Mouse (Mus musculus) retina, postnatal 1 day (tissue): ENCODE results near the gene Osbpl7.
A peak's percentile ranks its signal among the peaks of the same experiment; 100 is the strongest.

ENCODE experiments used
- DNase-seq: peaks from one replicate; pipeline ENCODE4 v3.0.0-alpha.2; 2012

Gene Osbpl7

DNA sequence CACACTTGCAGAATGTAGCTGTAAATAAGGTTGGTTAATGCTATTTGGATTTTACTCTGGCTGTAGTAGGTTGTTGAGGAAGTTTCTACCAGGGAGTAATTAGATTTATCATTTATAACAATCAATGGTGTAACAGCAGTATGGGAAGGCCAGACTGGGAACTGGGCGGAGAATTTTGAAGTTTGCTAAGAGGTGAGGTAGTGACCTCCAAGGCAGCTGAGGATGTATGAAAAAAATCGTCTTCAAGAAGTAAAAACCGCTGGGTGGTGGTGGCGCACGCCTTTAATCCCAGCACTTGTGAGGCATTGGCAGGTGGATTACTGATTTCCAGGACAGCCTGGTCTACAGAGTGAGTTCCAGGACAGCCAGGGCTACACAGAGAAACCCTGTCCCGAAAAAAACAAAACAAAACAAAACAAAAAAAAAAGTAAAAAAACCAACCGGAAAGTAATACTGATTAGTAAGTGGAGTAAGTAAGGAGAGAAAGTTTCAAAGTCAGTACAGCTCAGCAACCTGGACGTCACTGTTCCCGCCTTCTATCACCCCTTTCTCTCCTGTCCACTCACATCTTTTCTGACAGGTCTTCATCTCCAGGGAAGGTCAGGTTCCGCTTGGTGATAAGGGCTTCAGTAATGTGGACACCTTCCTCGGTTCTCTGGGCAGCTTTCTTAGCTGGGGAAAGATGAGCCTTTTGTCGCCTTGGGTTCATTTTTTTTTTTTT is 10.0 kb upstream of the Osbpl7 start:
- DNase-seq = no peak

- peak; percentile 98 for DNase-seq
Measured at GRCm38 (mm10) chr11:97041022-97041899, 9.2 kb upstream of the Osbpl7 start, which contains the start of the genes Lrrc46 and Mrpl10. Gene Lrrc46, minus strand, starts transcription at chr11:97041407. Gene Mrpl10, plus strand, starts transcription at chr11:97041560.

- no peak for DNase-seq
Measured at GRCm38 (mm10) chr11:97044902-97045301, 5.5 kb upstream of the Osbpl7 start.

DNA sequence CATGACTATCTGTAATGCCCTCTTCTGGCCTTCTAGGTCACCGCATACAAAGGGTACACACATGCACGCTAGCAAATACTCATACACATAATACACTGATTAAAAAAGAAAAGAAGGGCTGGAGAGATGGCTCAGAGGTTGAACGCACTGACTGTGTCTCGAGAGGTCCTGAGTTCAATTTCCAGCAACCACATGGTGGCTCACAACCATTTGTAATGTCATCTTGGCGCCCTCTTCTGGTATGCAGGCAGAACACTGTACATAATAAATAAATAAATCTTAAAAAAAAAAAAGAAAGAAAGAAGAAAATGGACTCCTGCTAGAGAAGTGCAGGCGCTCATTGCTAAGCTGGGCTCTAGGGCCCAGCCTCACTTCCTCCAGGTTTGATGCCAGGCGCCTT is 4.6 kb upstream of the Osbpl7 start:
- DNase-seq = peak; percentile 32

GRCm38 (mm10) chr11:97048090-97048650 is 2.3 kb upstream of the Osbpl7 start:
- no peak for DNase-seq

- no peak for DNase-seq
Measured at GRCm38 (mm10) chr11:97049492-97050085, 839 bp upstream of the Osbpl7 start.

DNA sequence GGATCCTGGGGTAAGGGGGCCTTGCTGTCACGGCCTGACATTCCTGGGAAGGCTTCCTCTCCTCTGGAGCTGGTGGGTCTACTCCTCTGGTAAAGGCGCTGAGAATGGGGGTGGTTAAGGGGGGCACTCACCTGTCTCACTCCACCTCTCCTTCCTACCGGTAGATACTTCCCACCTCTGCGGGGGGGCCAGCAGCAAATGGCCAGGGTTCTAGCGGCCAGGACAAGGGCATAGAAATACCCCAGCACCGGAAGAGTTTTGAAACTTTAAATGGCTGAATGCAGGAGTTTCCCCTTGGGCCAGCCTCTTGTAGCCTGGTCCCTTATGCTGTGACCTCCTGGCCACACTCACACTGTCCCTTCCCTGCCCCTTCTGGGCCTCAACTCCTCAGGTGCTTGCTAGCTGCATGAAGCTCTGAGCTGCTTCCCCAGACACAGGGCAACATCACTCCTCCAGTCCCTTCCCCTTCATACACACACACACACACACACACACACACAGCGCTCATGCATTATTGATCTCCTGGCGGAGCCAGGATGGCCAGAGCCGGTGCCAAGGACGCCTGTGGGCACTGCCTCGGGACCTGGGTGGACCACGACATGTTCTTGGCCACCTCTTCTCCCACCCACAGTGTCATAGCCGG is 637 bp downstream of the Osbpl7 start:
- DNase-seq = peak; percentile 28

- DNase-seq = no peak
Measured at GRCm38 (mm10) chr11:97052219-97052646, 1.8 kb downstream of the Osbpl7 start.

DNA sequence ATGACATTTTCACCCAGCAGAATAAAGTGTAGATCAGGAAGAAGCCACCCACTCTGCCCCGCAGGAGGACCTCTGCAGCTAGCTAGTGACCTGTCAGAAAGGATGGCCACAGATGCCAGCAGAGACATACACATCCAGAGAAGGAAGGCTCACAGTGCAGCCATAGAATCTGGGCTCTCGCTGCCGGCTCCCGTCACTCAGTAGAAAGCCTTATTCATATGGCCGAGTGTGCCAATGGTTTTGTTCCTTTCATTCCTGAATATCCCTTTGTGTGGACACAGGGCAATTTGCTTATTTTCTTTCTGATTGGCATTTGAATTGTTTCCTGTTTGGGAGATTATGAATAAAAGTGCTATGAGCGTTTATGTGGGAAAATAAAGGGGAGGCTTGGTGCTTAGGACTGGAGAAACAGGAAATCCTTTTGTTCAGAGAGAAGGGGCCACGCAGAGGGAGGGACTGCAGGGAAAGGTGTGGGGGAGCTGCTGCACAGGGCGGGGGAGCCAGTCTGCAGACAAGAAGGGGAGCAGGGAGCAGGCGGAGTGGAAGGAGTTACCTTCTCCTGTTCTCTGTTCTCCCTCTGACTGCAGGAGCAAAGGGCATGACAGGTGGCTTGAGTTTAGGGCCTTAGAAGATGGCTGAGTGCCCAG is 13.0 kb downstream of the Osbpl7 start:
- no peak for DNase-seq

GRCm38 (mm10) chr11:97063921-97064295 is 13.5 kb downstream of the Osbpl7 start:
- DNase-seq = no peak

DNA sequence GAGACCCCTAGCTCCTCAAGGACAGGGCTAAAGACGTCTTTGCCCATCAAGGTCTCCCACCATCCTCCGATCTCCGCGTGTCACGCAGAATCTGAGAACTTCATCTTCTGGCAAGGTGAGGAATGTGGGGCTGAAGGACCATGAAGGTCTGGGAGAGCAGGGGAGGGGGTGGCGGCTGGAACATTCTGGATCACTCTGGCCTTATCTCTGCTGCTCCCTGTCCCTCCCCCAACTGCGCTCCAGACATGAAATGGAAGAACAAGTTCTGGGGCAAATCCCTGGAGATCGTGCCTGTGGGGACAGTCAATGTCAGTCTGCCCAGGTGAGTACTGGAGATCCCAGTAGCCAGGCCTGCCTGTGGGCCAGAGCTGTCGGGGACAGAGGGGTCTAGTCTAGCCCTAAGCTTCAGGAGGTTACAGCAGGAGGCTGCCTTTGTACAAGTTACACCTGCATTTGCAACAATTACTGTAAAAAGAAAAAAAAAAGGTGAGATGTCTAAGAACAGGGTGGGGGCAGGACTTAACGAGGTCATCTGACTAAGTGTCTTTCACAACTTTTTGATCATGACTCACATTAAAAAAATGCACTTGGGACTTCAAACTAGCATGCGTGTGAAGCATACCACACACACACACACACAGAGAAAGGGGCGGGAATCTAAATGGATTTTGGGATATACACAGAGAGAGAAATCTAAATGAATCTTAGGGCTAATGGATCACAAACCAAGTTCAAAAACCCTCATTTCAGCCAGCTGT is 15.3 kb downstream of the Osbpl7 start:
- no peak for DNase-seq

GRCm38 (mm10) chr11:97066656-97067360 is 16.4 kb downstream of the Osbpl7 start:
- DNase-seq = no peak

DNA sequence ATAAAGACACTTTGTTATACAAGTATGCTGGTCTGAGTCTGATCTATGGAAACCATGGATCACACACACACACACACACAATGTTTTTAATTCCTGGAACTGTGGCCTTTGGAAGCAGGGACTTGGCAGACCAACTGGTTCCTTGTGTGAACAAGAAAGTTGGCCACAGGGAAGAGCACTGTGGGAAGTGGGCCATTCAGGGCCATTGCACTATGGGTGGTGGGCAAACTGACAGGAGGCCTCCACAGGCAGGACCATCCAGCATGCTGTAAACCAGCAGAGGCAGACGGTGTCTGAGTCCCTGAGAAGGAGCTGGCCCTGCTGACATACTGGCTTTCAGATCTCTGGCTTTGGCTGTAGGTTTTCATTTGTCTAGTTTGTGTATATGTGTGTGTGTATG is 18.9 kb downstream of the Osbpl7 start:
- DNase-seq = no peak

- DNase-seq = no peak
Measured at GRCm38 (mm10) chr11:97069770-97070169, 19.3 kb downstream of the Osbpl7 start.

- no peak for DNase-seq
Measured at GRCm38 (mm10) chr11:97071129-97071528, 20.7 kb downstream of the Osbpl7 start.

DNA sequence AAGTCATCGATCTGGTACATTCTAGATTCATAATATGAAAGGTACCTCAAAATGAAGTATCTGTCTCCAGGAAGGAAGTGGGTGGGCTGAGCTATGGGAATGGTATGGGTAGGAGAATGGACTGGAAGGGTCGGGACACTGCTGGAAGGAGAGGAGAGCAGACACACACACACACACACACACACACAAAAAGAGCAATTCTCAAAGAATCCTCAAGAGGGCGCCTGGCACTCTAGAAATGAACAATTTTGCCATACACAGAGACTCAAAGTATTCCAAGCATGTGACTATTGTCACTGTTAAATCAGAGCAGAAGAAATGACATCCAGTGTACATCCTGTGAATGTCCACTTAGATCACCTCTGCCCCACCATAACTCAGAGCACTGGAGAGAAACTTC is 22.1 kb downstream of the Osbpl7 start:
- DNase-seq = peak; percentile 86

DNA sequence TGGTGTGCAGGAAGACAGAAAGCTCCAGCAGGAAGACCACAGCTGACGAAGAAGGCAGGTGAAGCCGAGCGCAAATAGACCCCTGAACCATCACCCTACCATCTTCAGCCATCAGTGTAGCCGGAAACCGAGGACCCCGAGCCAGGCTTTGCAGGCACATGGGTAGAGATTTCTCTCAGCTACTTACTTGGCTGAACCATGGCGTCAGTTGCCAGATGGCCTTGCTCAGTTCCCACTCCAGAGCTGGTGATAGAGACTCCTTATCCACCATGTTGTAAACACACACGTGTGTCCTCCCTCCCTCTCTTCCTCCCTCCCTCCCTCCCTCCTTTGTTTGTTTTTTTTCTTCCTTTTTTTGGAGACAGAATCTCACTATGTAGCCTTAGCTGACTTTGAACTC is 23.8 kb downstream of the Osbpl7 start:
- DNase-seq = no peak

GRCm38 (mm10) chr11:97078751-97079150 is 28.3 kb downstream of the Osbpl7 start:
- no peak for DNase-seq

DNA sequence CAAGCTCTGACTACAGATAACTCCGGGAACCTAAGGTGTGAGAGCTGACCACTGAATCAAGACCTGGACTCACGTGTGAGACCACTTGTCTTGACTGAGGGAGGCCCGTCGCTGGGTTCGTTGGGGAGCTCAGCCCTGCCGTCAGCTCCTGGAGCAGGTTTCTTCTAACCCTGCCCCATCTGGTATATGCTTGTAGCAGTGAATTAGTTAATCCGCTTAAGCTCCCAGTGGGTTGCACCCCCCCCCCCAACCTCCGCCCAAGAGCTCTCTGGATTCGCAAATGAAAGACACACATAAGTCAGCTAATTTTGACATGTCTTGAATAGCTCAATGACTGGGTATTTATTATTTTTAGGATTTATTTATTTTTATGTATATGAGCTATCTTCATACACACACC is 29.9 kb downstream of the Osbpl7 start:
- peak; percentile 75 for DNase-seq

- peak; percentile 84 for DNase-seq
Measured at GRCm38 (mm10) chr11:97082977-97083376, 32.5 kb downstream of the Osbpl7 start.
